Mouse (Mus musculus): Measurements from ENCODE around the gene Osbpl6.

Gene Osbpl6

GRCm38 (mm10) chr2:76498891-76499290, 92.6 kb downstream of the Osbpl6 start:
- DNase-seq (ENCODE audit: low spot score in 2 of 2) = no peak

- DNase-seq (ENCODE audit: low spot score in 2 of 2) = no peak
Measured at GRCm38 (mm10) chr2:76504122-76504839, 98.0 kb downstream of the Osbpl6 start.

- no peak for DNase-seq (ENCODE audit: low spot score in 2 of 2)
Measured at GRCm38 (mm10) chr2:76504989-76505388, 98.7 kb downstream of the Osbpl6 start.

- DNase-seq (ENCODE audit: low spot score in 2 of 2) = no peak
Measured at GRCm38 (mm10) chr2:76511281-76511721, 105.0 kb downstream of the Osbpl6 start.

GRCm38 (mm10) chr2:76512133-76512532, 105.8 kb downstream of the Osbpl6 start:
- no peak for DNase-seq (ENCODE audit: low spot score in 2 of 2)

- DNase-seq (ENCODE audit: low spot score in 2 of 2) = no peak
Measured at GRCm38 (mm10) chr2:76512888-76513287, 106.6 kb downstream of the Osbpl6 start.

GRCm38 (mm10) chr2:76513296-76513695, 107.0 kb downstream of the Osbpl6 start:
- no peak for DNase-seq (ENCODE audit: low spot score in 2 of 2)

GRCm38 (mm10) chr2:76517471-76517870, 111.2 kb downstream of the Osbpl6 start:
- DNase-seq (ENCODE audit: low spot score in 2 of 2) = no peak

- DNase-seq (ENCODE audit: low spot score in 2 of 2) = no peak
Measured at GRCm38 (mm10) chr2:76518407-76519063, 112.2 kb downstream of the Osbpl6 start.

GRCm38 (mm10) chr2:76521585-76521984, 115.3 kb downstream of the Osbpl6 start:
- DNase-seq (ENCODE audit: low spot score in 2 of 2) = no peak

GRCm38 (mm10) chr2:76524451-76524850, 118.1 kb downstream of the Osbpl6 start:
- DNase-seq (ENCODE audit: low spot score in 2 of 2) = no peak

GRCm38 (mm10) chr2:76525645-76526044, 119.3 kb downstream of the Osbpl6 start:
- no peak for DNase-seq (ENCODE audit: low spot score in 2 of 2)

GRCm38 (mm10) chr2:76532490-76533126, 126.3 kb downstream of the Osbpl6 start:
- no peak for DNase-seq (ENCODE audit: low spot score in 2 of 2)

GRCm38 (mm10) chr2:76534932-76535331, 128.6 kb downstream of the Osbpl6 start:
- no peak for DNase-seq (ENCODE audit: low spot score in 2 of 2)

GRCm38 (mm10) chr2:76541900-76542299, 135.6 kb downstream of the Osbpl6 start:
- DNase-seq (ENCODE audit: low spot score in 2 of 2) = no peak

GRCm38 (mm10) chr2:76542921-76543320, 136.6 kb downstream of the Osbpl6 start:
- no peak for DNase-seq (ENCODE audit: low spot score in 2 of 2)

- no peak for DNase-seq (ENCODE audit: low spot score in 2 of 2)
Measured at GRCm38 (mm10) chr2:76545539-76545938, 139.2 kb downstream of the Osbpl6 start.

- no peak for DNase-seq (ENCODE audit: low spot score in 2 of 2)
Measured at GRCm38 (mm10) chr2:76548171-76548570, 141.9 kb downstream of the Osbpl6 start.

- DNase-seq (ENCODE audit: low spot score in 2 of 2) = no peak
Measured at GRCm38 (mm10) chr2:76548836-76549235, 142.5 kb downstream of the Osbpl6 start.

- no peak for DNase-seq (ENCODE audit: low spot score in 2 of 2)
Measured at GRCm38 (mm10) chr2:76549316-76549715, 143.0 kb downstream of the Osbpl6 start.

- DNase-seq (ENCODE audit: low spot score in 2 of 2) = no peak
Measured at GRCm38 (mm10) chr2:76555852-76556558, 149.7 kb downstream of the Osbpl6 start.

GRCm38 (mm10) chr2:76560146-76560545, 153.8 kb downstream of the Osbpl6 start:
- no peak for DNase-seq (ENCODE audit: low spot score in 2 of 2)

Data from frontal cortex, postnatal 10 days (tissue).